Mouse (Mus musculus) thymus, adult 2 months (tissue): ENCODE data around the gene Arrdc2. TPM values are rescaled to one million over a fixed set of nuclear protein-coding genes. Genes with fewer than 3 reads are reported as not detected.

ENCODE experiments used
- DNase-seq: peaks from one replicate; pipeline ENCODE4 v3.0.0; 2021
- H3K27ac ChIP-seq: fragments of 200-500 bp; 2 replicates; pipeline ENCODE4 v1.5.1; 2012; ENCODE audit warnings: low read length, control low read depth; ENCODE audit not compliant: control insufficient read depth, insufficient read depth
- H3K27me3 ChIP-seq: fragments of 200-500 bp; 2 replicates; pipeline ENCODE4 v1.6.1; 2012; ENCODE audit warnings: mild to moderate bottlenecking, low read length, moderate library complexity, mixed read lengths; ENCODE audit not compliant: control insufficient read depth, insufficient read depth
- H3K36me3 ChIP-seq: fragments of 200-500 bp; 2 replicates; pipeline ENCODE4 v1.6.1; 2012; ENCODE audit warnings: mild to moderate bottlenecking, low read length, moderate library complexity; ENCODE audit not compliant: control insufficient read depth, insufficient read depth
- H3K4me1 ChIP-seq: fragments of 200-500 bp; replicated peaks from 2 replicates; pipeline ENCODE4 v1.6.1; 2012; ENCODE audit warnings: low read length; ENCODE audit not compliant: control insufficient read depth, insufficient read depth
- H3K4me3 ChIP-seq: fragments of 200-500 bp; 2 replicates; pipeline ENCODE4 v1.5.1; 2012; ENCODE audit warnings: mild to moderate bottlenecking, low read length, control low read depth, moderate library complexity; ENCODE audit not compliant: control insufficient read depth, insufficient read depth
- CTCF ChIP-seq: fragments of 200-500 bp; IDR thresholded peaks from 2 replicates; pipeline ENCODE4 v1.5.1; 2012; ENCODE audit warnings: mild to moderate bottlenecking, control low read depth, low read length, moderate library complexity, borderline replicate concordance; ENCODE audit not compliant: control insufficient read depth, poor library complexity, insufficient read depth; ENCODE audit errors: extremely low read depth
- POLR2A ChIP-seq: fragments of 200-500 bp; IDR thresholded peaks from 2 replicates; pipeline ENCODE4 v1.6.1; 2012; ENCODE audit warnings: mild to moderate bottlenecking, low read length, control low read depth, moderate library complexity; ENCODE audit not compliant: control insufficient read depth, poor library complexity, insufficient read depth; ENCODE audit errors: extremely low read depth
- WGBS: fragments of 180-500 bp; shearing (Covaris S2); methylation state at CpG from one replicate; pipeline ENCODE4 v1.1.7; 2018; 5-methylcytosine and 5-hydroxymethylcytosine counted together
- polyA plus RNA-seq: library from polyadenylated mRNA; depleted of rRNA; stranded (reverse); fragments of >200 nt; gene quantifications from 2 replicates; pipeline ENCODE4 v1.2.3, GENCODE M21; 2012

Arrdc2 gene
- polyA plus RNA-seq, 1 experiment: 77.4 TPM

GRCm38 (mm10) chr8:70864712-70865221 is 25.2 kb upstream of the Arrdc2 start:
- Histone ChIP-seq H3K36me3 (no peaks in the 10 kb centered on the region), H3K27me3 (peaks cover 26% of the 10 kb centered on the region), H3K4me1 (peaks cover 44% of the 10 kb centered on the region), H3K27ac (no peak overlapping the region), H3K4me3 (peak overlapping the region; percentile 59)
- TF ChIP-seq POLR2A (no peak), CTCF (no peak)
- peak; percentile 45 for DNase-seq
- 2% methylated on average over 24 of the region's 24 CpGs for WGBS

DNA sequence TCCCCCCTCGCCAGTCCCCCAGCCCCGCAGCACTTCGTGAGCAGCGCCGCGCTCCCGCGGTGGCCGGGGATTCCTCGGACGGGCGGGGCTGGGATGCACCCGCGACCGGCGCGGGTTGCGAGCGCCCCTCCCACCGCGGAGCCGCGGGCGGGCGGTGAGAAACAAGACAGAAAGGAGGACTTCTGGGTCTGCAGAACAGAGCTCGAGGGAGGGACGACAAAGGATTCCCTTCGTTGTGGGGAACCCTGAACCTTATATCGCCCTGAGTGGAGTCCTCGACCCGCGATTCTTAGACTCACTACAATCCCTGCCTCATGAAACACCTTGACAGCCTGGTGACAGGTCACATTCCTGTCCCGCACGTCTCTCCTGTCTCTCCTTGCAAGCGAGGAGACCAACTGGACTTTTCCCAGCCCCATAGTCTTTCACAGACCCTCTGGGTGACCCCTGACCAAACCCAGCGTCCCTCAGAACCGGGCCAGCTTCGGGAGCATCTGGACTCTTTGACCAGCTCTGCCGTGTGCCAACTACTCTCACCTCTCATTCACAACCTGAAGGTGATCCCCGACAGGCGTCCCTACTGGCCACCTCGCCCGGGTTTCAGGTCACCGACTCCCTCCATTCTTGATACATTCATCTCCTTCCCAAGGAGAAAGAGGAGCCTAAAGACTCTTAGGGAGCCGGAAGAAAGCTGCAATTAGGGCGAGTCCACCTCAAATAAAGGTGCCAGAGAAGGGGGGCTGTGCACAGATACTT is 24.6 kb upstream of the Arrdc2 start:
- WGBS: 2% methylated on average over 46 of the region's 46 CpGs
- H3K4me3 ChIP-seq: no peak overlapping the region
- H3K27me3 ChIP-seq: peaks cover 26% of the 10 kb centered on the region
- no peak overlapping the region for H3K27ac ChIP-seq
- H3K4me1 ChIP-seq: peaks cover 40% of the 10 kb centered on the region
- H3K36me3 ChIP-seq: no peaks in the 10 kb centered on the region
- no peak for DNase-seq
- TF ChIP-seq POLR2A (no peak), CTCF (no peak)

DNA sequence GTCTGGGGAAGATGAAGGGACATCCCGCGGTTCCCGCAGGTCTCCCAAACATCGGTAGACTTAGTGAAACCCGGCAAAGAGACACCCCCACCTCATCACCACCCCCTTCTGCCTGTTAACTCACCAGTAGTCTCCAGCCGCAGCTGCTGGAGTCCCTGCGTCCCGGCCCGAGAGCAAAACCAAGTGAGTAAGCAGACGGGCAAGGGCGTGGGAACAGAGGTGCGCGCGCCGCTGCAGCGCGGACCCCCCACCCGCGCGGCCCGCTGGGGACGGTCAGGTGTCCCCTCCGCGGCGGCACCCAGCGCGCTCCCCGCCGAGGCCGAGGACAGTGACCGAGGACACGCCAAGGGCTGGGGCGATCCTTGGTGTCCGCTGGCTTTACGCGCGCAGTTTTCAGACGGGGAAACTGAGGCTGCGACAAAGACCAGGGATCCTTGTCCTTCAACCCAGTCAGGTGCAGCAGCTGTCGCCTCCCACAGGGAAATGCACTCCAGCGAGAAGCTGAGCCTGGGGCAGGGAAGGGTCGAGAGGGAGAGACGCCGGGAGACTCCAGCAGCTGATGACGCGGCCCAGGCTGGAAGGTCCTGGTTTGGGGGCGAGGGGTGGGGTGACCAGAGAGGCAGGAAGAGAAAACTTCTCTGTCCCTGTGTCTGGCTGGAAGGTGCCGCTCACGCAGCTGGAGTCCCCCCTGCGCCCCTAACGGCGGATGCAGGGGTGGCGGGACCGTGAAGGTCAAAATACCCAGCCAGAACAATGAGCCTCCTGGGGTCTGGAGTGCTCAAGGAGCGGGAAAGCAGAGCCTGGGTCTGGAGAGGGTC is 23.5 kb upstream of the Arrdc2 start, which contains the start of gene Kcnn1:
Kcnn1 (minus strand) TSS at position 435 of the 818 bp plus-strand sequence.
- Histone ChIP-seq H3K27ac (no peak within 1 kb of the TSS), H3K36me3 (no peaks in the 10 kb centered on the region), H3K4me3 (0 out of 2 replicates have a peak within 1 kb of the TSS, but pooled peaks have one; percentile 2), H3K27me3 (peaks cover 26% of the 10 kb centered on the region), H3K4me1 (peaks cover 29% of the 10 kb centered on the region)
- WGBS: 2% methylated on average over 55 of the region's 55 CpGs
- no peak for DNase-seq
- TF ChIP-seq POLR2A (no peak), CTCF (0 out of 2 replicates have a peak, but pooled peaks have one; percentile 40)

- 33% methylated on average over 4 of the region's 4 CpGs for WGBS
- Histone ChIP-seq H3K4me3 (no peak overlapping the region), H3K27me3 (peaks cover 5% of the 10 kb centered on the region; the same call in 1 of the 2 replicates), H3K36me3 (no peaks in the 10 kb centered on the region), H3K4me1 (peaks cover 7% of the 10 kb centered on the region), H3K27ac (no peak overlapping the region)
- DNase-seq: peak; percentile 37
- TF ChIP-seq CTCF (no peak), POLR2A (no peak)
These were observed 18.0 kb upstream of the Arrdc2 start for GRCm38 (mm10) chr8:70857516-70857915.

- no peaks in the 10 kb centered on the region; the same call in 1 of the 2 replicates for H3K27me3 ChIP-seq
- peaks cover 7% of the 10 kb centered on the region for H3K4me1 ChIP-seq
- TF ChIP-seq CTCF: no peak
- TF ChIP-seq POLR2A: no peak
- DNase-seq: peak; percentile 39
- WGBS: 22% methylated on average over 33 of the region's 33 CpGs
- no peak overlapping the region for H3K27ac ChIP-seq
- H3K4me3 ChIP-seq: 0 out of 2 replicates have a peak overlapping the region, but pooled peaks have one; percentile 12
- no peaks in the 10 kb centered on the region for H3K36me3 ChIP-seq
These were observed 17.1 kb upstream of the Arrdc2 start for GRCm38 (mm10) chr8:70856541-70857197.

GRCm38 (mm10) chr8:70856028-70856427 is 16.5 kb upstream of the Arrdc2 start:
- peaks cover 7% of the 10 kb centered on the region for H3K4me1 ChIP-seq
- H3K4me3 ChIP-seq: no peak overlapping the region
- no peaks in the 10 kb centered on the region for H3K27me3 ChIP-seq
- H3K27ac ChIP-seq: no peak overlapping the region
- no peaks in the 10 kb centered on the region for H3K36me3 ChIP-seq
- no peak for DNase-seq
- 85% methylated on average over 5 of the region's 5 CpGs for WGBS
- TF ChIP-seq CTCF (no peak), POLR2A (no peak)
